Mouse (Mus musculus) heart, adult 2 months (tissue): ENCODE measurements around the gene Nab2.

Experiments
- EP300 ChIP-seq: fragments of 200-500 bp; IDR thresholded peaks from 2 replicates; pipeline ENCODE4 v1.6.1; 2011; ENCODE audit warnings: low read depth, low read length, control low read depth; ENCODE audit not compliant: insufficient read depth
- POLR2A ChIP-seq: fragments of 200-500 bp; IDR thresholded peaks from 2 replicates; pipeline ENCODE4 v1.6.1; 2011; ENCODE audit warnings: mild to moderate bottlenecking, low read depth, low read length, control low read depth; ENCODE audit not compliant: insufficient read depth

DNA sequence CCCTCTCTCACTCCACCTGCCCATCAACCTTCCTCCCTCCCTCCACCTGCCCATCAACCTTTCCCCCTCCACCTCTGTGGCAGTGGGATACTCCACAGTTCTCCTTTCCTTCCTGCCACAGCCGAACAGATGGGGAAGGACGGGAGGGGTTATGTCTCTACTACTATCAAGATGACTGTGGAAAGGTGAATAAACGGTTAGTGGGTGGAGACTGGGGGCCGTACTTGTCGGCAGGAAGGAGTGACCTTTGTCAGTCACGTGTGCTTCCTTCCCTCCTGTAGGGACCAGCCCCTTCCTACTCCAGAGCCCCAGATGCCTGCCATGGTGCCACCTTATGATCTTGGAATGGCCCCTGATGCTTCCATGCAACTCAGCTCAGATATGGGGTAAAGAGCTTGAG is 10.3 kb downstream of the Nab2 start:
- TF ChIP-seq POLR2A (no peak), EP300 (no peak)
